Mouse (Mus musculus): ENCODE measurements around the gene Mt4.

DNA sequence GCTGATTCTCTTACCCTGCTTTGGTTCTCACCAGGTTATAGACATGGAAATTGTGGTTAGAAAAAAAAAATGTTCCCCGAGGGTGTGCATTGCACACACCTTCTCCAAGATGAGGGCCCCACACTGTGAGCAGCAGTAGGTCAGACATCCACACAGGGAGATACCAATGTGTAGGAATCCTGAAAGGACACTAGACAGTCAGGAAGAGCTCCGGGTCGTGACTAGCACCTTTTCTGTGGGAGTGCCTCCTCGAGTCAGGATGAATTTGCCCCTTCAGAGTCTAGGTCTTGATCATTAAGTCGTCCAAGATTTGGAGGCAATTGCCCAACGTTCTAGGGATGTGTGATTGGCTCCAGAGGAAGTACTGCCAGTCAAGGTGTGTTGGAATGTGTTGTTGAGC, 48.8 kb downstream of the Mt4 start:
- TF ChIP-seq POLR2A (IDR thresholded peaks at IDR 0.05; ENCODE audit: low read depth, low read length) (no peak), CTCF (IDR thresholded peaks at IDR 0.05; ENCODE audit: extremely low read depth, insufficient read depth, insufficient read length, insufficient replicate concordance) (no peak)
